Mouse (Mus musculus): ENCODE results near the gene Mmp9.

Gene Mmp9

DNA sequence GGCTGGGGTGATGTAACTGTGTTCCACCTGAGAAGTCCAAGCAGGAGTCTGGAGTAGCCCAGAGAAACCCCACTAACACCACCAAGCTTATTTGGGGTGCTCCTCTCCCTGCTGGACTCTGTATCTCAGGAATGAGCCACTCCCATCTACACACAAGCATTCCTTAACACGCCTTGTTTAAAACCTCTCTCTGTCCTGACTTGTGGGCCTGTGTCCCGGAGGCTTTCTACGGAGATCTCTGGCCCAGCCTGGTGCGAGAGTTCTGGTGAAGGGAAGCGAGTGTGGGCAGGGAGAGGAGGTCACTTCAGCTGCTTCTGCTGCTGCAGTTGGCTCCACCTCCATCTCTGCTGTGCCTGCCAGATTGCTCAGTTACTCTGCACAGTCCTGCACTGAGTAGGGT lies 15.6 kb downstream of the Mmp9 start:
- DNase-seq (ENCODE audit: low read depth): no peak

DNA sequence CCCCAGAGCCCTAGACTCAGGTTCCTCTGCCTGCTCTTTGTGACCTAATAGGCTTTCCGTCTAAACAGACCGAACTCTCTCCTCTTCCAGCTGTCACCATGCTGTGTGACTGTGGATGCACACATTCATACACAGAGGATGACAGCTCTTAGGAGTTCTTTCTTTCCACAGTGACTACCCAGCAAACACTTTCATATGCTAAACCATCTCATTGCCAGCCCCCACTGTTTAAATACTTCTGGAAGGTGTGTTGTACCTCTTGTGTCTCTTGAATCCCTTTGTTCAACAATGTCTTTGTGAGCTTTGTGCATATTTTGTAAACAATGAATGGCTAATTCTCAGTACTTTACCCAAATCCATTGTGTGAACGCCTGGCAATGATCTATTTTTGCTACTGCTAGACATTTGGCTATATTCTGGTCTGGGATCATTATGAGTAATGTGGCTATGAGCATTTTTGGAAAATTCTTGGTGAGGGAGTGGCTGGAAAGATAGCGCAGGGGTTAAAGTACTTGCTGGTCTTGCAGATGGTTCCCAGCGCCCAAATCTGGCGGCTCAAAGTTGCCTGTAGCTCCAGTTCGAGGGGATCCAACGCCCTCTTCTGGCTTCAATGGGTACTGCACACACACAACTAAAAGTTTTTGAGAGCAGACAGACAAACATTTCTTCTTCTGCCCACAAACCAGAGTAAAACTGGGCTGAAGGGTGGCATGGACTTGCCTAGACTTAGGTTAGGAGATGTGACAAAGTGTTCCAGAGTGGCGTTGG lies 17.2 kb downstream of the Mmp9 start:
- no peak for DNase-seq (ENCODE audit: low read depth)

GRCm38 (mm10) chr2:164960716-164961441 lies 20.3 kb downstream of the Mmp9 start, which contains the start of gene Slc12a5:
TSS of gene Slc12a5 (plus strand) at chr2:164960802.
- DNase-seq (ENCODE audit: low read depth): no peak

DNA sequence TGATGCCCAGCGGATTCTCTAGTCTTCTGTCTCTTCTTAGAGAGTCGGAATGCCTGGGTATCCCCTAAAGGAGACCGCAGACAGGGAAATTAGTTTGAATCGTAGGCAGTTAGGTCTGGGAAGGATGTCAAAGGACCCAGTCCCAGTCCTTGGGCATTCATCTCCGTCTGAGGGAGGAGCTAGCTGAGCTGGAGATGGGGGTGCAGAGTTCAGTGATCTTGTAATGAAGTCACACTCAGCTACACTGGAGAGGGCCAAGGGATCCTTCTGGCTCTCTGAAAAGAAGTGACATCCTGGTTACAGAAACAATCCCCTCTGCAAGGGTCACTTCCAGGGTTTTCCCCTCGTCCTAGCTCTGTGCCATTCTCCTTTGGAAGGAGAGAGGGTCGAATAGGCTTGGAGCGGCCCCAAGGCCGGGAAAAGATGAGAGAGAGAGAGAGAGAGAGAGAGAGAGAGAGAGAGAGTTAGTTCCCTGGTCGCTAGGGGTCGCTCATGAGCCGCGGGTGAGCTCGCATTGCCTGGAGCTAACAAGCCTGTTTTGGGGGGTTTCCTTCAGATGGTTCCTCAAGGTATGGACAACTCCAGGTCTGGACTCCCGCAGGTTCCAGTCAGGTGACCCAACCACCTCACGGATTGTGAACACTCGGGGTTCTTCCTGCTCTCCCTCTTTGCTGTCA lies 21.1 kb downstream of the Mmp9 start:
- peak; percentile 53 for DNase-seq (ENCODE audit: low read depth)

- DNase-seq (ENCODE audit: low read depth): no peak
Observed at GRCm38 (mm10) chr2:164962183-164962580, 21.6 kb downstream of the Mmp9 start.

DNA sequence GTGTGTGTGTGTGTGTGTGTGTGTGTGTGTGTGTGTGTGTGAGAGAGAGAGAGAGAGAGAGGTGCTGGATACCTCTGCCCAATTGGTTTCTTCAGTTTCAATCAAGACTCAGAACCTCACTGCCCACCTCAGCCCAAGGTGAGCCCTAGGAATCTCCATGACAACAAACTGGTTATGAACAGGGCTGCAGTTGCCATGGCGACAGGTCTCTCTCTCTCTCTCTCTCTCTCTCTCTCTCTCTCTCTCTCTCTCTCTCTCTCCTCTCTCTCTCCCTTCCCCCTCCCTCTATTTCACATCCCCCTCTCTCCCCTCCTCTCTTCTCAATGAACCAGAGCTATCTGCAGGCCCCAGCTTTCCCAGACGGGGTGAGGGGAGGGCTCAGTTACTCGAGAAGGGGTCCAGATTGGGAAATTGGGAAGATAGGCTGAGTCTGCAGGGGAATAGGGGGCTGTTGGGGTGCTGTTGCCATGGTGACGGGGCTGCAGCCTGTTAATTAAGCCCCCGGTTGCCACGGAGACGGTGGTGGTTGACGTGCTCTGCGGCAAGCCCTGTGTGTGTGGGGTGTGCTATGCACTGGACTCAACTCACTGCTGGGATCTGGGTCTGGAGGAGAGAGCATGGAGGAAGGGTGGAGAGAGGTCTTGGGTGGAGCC lies 23.8 kb downstream of the Mmp9 start:
- DNase-seq (ENCODE audit: low read depth): no peak

DNA sequence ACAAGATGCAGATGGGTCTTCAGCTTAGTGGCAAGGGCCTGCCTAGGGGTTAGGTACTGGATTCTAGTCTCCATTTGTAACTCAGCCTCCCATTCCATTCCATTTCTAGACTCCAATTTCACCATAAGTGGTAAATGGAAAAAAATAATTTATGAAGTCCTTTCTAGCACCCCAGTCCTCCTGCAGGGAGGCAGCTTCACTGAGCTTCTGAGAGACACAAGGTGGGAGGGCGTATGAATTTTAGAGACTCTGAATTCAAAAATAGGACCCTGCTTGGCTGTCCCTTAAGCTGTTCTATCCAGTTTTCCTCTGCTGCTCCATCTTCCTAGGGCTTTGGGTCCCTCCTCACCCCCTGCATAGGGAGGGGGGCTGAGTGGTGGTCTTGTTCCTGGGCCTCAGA lies 24.4 kb downstream of the Mmp9 start:
- no peak for DNase-seq (ENCODE audit: low read depth)

DNA sequence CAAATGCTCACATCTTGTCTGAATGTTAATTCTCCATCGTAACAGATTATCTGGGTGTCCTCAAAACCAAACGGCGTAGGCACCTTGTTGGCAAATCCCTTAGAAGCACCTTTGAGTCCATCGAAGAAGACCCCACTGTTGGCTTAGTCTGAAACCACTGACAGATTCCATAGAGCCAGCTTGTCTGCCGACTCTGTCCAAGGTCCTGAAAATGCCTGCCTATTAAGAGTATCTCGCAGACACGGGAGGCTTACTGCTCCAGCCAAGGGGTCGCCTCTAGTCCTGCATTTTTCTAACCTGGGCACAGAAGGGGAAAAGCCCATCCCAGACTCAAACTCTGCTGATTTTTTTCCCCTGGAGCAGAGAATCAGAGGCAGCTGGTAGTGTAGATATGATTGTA lies 25.8 kb downstream of the Mmp9 start:
- DNase-seq (ENCODE audit: low read depth): peak; percentile 51

DNA sequence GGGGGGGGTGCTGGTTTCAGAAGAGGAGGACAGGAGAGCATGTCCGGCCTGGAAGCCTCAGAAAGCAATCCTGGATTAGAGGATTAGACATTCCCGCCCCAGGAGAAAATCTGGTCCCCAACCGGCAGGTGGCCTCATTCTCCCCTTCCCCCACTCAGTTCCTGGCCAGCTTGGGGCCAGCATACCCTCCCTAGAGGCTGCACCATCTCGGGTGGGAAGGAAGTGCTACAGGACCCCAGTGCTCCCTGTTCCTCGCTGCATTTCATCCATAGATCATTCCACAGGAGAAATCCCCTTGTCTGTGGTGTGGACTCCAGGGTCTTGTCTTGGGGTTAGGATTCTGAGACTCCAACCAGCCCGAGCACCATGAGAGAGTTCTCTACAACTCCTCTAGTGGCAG lies 26.6 kb downstream of the Mmp9 start:
- DNase-seq (ENCODE audit: low read depth): no peak

DNA sequence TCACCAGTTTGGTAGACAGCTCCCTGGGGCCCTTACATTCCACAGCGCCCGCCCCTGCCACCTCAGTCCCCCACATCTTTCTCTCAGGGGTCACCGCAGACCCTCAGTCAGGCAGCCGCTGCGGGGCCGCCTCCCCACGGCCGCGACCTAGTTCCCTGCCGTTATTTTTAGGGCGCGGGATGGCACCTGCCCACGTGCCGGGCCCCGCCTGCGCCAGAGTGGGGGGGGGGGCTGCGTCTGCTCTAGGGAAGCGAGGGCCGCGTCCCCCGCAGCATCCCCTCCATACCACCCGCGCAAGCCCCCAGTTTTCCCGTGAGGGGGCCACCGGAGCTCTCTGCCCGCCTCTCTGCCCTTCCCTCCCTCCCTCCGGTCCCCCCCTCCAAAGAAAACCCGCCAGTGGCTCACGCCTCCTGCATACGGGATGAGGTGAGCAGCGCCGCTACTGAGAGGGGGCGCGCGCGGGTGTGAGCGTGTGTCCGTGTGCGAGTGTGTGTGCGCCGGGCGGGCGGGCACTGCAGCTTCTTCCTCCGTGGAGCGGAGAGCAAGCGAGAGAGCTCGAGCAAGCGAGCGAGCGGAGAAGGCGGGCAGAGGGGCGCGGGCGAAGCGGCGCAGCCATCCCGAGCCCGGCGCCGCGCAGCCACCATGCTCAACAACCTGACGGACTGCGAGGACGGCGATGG lies 27.3 kb downstream of the Mmp9 start:
- DNase-seq (ENCODE audit: low read depth): no peak

- peak; percentile 29 for DNase-seq (ENCODE audit: low read depth)
Observed at GRCm38 (mm10) chr2:164968451-164968851, 27.9 kb downstream of the Mmp9 start.

- no peak for DNase-seq (ENCODE audit: low read depth)
Observed at GRCm38 (mm10) chr2:164969348-164969781, 28.8 kb downstream of the Mmp9 start.

DNA sequence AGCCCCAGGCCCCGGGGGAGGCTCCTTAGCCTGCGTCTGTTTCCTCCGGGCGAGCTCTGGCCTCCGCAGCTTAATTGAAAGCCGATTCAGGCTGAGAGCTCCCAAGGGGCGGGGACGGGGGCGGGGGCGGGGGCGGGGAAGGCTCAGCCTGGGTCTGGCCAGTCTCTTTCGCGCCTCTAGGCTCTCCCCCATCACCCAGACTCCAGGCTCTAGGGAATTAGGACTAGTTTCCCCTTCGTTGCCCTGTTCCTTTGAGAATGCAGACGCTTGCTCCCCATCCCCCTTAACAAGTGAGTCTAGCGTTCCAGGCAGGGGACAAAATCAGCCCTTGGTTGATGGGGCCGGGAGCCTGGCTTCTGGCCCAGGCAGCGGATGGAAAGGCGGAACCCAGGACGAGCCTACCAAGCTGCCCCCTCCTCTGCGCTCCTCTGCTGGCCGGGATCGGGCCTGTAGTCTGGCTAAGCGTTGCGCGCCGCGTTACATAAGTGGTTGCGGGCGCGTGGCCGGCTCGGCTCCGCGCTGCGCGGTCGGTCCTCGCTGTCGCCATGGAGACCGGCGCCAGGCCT lies 30.1 kb downstream of the Mmp9 start:
- DNase-seq (ENCODE audit: low read depth): no peak

- no peak for DNase-seq (ENCODE audit: low read depth)
Observed at GRCm38 (mm10) chr2:164972646-164973045, 32.1 kb downstream of the Mmp9 start.

DNA sequence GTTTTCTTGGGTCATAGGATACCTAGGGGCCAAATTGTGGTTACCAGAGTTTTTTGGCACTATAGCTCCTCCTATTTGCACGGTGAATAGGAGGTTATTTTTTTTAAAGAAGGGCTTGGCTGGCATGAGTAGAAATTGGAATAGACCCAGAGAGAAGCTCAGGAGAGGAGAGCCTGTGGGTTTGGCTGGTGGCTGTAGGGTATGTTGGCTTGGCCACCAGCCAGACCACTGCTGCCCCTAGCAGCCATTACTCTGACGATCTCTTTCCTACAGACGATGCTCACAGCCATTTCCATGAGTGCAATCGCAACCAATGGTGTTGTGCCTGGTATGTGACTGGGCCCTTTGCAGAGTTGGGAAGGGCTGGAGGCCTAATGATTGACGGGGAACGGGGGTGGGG lies 35.0 kb downstream of the Mmp9 start:
- DNase-seq (ENCODE audit: low read depth): no peak

GRCm38 (mm10) chr2:164979749-164980148 lies 39.2 kb downstream of the Mmp9 start:
- peak; percentile 45 for DNase-seq (ENCODE audit: low read depth)

GRCm38 (mm10) chr2:164985962-164986361 lies 45.4 kb downstream of the Mmp9 start:
- no peak for DNase-seq (ENCODE audit: low read depth)

- DNase-seq (ENCODE audit: low read depth): no peak
Observed at GRCm38 (mm10) chr2:164986371-164987027, 45.9 kb downstream of the Mmp9 start.

DNA sequence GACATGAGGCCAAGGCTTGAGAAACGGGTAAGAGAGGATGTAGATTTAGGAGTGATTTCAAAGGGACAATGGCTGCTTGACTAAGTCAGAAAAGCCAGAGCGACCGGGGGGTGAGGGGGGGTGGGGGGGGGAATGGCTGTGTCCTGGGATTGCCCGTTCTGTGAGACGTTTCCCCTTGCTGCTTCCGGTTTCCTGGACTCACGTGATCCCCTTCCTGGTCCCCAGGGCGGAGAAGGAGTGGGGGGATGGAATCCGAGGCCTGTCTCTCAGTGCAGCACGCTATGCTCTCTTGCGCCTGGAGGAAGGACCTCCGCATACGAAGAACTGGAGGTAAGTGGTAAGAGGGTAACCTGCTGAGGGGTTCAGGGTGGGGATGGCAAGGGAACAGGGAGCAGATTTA lies 48.2 kb downstream of the Mmp9 start:
- DNase-seq (ENCODE audit: low read depth): no peak

- DNase-seq (ENCODE audit: low read depth): no peak
Observed at GRCm38 (mm10) chr2:164991111-164991510, 50.5 kb downstream of the Mmp9 start.

- DNase-seq (ENCODE audit: low read depth): no peak
Observed at GRCm38 (mm10) chr2:164991808-164992207, 51.2 kb downstream of the Mmp9 start.
